Mouse (Mus musculus) lung, postnatal 0 days (tissue): ENCODE data around the gene Slc15a1.

Experiments used
- CTCF ChIP-seq: IDR thresholded peaks from 2 replicates; pipeline ENCODE4 v1.5.1; 2016; ENCODE audit warnings: antibody characterized with exemption, mild to moderate bottlenecking
- EP300 ChIP-seq: IDR thresholded peaks from 2 replicates; pipeline ENCODE4 v1.6.1; 2016; ENCODE audit warnings: antibody characterized with exemption, mild to moderate bottlenecking, control low read depth

GRCm38 (mm10) chr14:121484436-121484835, 20.6 kb downstream of the Slc15a1 start:
- TF ChIP-seq CTCF (no peak), EP300 (no peak)
